Mouse (Mus musculus): Measurements from ENCODE around the gene G430095P16Rik.

- TF ChIP-seq CTCF (IDR thresholded peaks at IDR 0.05; ENCODE audit: low read depth) (no peak), EP300 (IDR thresholded peaks at IDR 0.05; ENCODE audit: low read depth) (no peak)
Measured at GRCm38 (mm10) chr8:84729921-84730362, 7.1 kb downstream of the G430095P16Rik start.

Data from liver, postnatal 0 days (tissue).